Mouse (Mus musculus) G1E-ER4 (cell line): ENCODE measurements around the gene Psen1. TPM values are rescaled to one million over a fixed set of nuclear protein-coding genes. Genes with fewer than 3 reads are reported as not detected.

Experiments
- GATA1 ChIP-seq: IDR thresholded peaks from one replicate; pipeline ENCODE4 v1.8.0; 2012; ENCODE audit warnings: low read length, inconsistent platforms
- polyA plus RNA-seq: library from polyadenylated mRNA; stranded (reverse); fragments of >175 nt; gene quantifications from 2 replicates; pipeline ENCODE4 v1.2.3, GENCODE M21; 2012

Psen1 gene
- polyA plus RNA-seq, 1 experiment, result 23.5 TPM

DNA sequence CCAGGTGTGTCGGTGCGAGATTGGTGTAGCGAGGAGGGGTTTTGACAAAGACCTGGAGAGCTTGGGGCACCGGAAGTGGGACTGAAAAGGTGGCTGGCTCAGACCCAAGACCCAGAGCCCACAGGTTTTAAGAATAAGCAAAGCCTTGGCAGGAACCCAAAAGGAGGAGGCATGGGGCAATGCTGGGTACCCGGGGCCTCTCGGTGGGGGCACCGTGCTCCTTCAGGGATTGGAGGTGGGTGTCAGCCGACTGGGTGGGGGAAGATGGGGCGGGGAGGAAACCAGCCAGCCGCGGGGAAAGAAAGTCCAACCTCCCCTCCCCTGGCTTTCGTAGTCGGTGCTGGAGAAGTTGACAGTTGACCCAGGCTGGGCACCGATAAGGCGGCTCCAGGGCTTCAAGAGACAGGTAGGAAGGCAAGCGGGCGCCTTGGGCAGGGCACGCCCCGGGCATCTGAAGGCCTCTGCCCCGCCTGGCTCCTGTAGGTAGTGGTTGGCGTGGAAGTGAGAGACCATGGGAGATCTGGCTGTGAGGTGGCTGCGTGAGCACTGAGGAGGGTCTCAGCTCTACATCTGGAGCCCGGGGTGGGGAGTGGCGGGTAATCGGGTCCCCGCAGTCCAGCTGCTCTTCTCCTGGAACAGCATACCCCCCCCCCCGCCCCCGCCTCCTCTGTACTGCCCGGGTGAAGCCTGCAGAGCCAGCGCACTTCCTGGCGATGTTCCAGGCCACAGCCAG, 75.5 kb downstream of the Psen1 start, which contains the start of gene Papln:
Gene Papln (plus strand): TSS at position 324 of the 733 bp plus-strand sequence.
- no peak for TF ChIP-seq GATA1

DNA sequence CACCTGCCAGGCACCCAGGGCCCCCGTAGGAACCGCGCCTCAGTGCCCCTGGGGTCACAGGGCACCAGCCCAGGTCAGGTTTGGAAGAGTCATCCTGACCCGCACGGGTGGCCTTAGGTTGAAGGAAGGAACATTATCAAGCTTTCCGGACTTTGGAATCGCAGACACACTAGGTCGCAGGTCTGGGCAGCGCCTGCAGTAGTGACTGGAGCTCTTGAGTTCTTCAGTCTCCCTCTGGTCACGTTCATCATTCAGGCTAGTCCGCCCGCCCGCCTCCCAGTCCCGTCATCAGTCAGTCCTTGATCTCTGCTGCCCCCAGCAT, 76.1 kb downstream of the Psen1 start:
- TF ChIP-seq GATA1, result no peak

DNA sequence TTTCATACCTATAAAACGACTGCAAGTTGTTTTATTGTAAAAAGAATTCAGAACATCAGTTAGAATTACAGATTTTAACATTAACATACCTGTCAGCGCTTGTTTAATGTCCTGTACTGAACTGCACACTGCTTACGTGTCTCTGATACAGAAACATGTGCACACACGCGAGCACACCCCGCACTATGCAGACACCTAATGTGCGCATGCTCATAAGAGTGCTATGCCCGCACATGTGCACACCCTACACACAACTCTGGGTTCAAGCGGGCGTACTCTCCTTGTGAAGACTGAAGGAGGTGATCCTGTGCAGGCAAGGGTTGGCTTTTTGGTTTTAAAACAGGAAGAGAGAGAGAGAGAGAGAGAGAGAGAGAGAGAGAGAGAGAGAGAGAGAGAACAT, 76.6 kb downstream of the Psen1 start:
- no peak for TF ChIP-seq GATA1

DNA sequence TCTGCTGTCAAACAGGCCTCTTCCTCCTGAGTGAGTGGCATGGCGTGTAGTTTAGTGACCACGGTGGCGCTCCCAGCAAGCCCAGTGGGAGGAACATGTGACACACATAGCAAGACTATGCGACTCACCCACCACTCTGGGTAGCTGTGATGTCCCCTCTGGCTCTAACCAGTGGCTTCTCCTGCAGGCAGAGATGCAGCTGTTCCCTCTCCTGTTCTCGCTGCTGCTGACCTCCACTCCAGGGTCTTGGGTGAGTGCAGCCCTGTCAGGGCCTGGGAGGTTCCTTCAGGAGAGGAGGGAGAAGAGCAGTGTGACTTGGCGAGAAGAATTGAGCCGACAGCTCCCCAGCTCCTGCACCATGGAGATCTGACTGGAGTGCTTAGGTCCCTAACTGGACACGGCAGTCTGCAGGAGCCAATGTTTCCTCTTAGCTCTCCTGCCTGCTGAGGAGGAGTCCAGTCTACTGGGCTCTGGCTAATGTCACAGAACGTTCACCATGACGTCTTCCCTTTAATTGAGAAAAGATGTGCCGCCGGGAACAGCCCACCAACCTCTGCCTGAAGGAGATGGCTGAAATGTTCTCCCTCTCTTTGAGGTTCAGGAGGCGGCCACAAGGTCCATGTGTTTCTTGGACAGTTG, 78.1 kb downstream of the Psen1 start:
- no peak for TF ChIP-seq GATA1

DNA sequence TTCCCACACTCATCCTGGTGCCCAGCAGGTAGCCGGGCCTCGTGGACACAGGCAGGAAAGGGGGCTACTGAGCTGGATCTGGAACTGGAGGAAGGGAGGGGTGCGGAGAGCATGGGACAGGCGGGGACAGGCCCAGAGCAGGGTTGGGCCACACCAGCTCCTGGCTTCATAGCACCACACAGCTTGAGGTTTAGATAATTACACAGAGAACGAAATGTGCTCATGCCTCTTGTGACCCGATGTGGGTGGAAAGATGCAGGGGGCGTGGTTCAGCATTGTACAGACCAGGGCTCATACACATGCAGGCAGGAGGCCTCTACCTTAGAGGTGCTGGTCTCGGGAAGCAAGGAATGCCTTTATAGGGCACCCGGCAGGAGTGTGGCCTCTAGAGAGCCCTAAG, 79.9 kb downstream of the Psen1 start:
- TF ChIP-seq GATA1, result no peak

DNA sequence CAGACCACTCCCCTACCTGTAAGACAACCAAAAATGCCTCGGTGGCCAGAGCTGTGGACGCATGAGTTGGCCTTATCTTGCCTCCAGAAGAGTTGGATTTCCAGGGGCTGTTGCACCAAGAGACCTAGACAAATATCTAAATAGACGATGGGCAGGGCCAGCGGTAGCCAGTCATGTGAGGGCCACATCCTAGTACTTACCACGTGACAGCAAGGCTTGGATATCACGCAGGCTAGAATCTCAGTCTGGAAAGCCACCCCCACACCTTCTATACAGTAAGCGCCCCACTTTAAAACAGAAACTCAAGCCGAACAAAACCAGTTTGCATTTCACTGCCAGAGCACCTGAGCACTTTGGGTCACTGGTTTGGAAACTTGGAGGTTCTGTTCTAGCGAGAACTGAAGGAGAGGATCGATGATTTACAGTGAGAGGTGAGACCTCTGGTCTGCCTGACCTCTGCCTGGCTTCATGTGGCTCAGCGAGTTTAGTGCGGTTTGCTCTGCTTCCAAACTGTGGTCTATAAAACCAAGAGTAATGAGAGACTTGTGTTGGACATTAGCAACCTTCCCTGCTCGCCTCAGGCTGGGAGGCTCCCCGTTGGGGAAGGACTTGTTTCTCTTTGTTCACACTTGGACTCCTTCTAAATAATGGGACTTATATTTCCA, 80.4 kb downstream of the Psen1 start:
- TF ChIP-seq GATA1, result no peak

DNA sequence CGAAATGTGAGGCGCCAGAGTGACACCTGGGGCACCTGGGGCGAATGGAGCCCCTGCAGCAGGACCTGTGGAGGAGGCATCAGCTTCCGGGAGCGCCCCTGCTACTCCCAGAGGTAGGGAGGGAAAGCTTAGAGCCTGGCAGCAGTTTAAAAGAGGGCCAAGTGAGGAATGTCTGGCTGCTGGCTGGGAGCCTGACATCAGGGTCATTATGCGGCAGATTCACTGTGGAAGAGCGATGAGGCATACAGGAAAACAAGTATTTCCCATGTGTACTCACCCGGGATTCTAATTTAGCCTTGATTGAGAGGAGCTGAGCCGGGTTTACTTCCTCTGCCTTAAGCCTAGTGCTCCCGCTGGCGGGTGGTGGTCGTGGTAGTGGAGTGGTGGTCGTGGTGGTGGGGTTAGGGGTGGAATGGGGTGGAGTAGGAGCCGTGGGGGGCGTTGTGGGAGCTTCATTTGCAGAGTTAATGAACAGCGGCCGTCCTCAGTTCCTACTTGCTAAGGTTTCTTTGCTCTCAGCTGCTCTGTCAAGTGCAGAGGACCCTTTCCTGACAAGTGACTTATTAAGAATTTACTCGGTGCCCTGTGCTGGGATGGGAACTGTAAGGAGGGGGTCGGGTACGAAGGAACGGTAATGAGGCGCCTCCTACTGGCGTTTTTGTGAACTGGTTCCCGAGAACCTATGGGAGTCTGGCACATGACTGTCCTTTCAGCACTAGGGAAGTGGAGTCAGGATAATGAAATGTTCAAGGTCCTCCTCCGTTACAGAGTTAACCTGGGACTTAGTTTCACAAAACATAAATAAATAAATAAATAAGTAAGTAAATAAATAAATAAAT, 82.7 kb downstream of the Psen1 start:
- TF ChIP-seq GATA1, result no peak

DNA sequence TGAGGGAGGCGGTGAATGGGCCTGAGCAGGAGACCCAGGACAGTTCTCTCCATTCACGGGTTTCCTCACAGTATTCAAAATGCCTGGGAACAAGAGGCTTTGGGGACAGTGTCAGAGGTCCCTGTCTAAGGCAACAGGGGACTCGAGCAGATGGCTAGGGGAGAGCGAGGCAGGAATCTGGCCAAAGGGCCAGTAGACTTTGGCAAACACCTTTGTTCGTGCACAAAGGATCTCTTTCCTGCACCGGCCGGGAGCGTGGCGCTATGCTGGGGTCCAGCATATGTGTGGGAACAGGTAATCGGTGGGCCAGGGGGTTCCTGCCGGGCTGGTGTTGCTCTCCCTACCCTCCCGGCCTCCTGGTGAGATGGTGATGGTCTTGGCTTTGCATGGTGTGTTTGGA, 87.7 kb downstream of the Psen1 start:
- TF ChIP-seq GATA1, result no peak

DNA sequence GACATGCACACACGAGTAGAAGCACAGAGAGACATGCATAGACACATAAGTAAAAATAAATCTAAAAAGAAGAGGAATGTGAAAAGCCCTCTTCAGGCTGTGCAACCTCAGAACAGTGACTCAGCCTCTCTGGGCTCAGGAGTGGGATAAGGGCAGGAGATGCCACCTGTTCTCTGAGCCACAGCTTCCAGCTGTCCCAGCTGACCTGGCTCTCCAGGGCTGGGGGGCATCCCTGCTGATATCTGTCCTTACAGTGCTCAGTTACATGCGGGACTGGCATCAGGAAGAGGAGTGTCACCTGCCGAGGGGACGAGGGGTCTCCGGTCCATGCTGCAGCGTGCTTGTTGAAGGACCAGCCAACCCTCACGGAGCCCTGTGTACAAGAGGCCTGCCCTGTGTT, 88.8 kb downstream of the Psen1 start:
- no peak for TF ChIP-seq GATA1

DNA sequence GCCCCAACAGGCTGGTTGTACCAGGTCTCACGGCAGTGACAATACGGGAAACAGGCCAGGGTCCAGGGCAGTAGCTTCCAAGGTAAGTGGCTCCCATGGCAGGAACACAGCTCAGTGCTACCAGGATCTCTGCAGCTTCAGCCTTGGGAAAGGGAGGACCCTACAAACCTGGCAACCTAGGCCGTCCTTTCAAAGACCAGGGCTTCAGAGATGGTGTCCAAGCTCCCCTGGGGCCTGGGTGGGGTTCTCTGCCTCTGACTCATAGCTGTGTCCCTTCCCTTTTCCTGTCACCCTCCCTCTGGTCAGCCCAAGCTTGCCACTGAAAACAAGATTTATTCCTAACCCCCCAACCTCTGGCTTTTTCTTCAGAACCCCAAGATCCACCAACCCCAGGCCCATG, 92.2 kb downstream of the Psen1 start:
- no peak for TF ChIP-seq GATA1

DNA sequence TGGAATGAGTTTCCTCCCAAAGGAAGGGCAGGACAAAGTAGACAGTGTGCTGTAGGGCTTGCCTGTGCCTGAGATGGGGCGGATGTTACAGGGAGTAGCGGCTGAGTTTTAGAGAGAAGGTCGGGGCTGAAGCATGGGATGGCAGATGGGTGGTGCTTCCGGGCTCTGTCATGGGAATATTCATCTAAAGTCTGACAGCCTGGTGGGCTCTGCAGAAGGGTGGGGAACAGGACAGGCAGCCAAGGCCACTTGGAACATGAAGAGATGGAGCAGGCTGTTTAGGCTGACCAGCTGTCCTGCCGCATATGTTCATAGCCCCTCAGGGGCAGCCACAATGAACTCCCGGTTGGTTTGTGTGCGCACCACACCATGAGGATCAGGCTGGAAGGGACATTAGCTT, 93.3 kb downstream of the Psen1 start:
- TF ChIP-seq GATA1, result no peak

DNA sequence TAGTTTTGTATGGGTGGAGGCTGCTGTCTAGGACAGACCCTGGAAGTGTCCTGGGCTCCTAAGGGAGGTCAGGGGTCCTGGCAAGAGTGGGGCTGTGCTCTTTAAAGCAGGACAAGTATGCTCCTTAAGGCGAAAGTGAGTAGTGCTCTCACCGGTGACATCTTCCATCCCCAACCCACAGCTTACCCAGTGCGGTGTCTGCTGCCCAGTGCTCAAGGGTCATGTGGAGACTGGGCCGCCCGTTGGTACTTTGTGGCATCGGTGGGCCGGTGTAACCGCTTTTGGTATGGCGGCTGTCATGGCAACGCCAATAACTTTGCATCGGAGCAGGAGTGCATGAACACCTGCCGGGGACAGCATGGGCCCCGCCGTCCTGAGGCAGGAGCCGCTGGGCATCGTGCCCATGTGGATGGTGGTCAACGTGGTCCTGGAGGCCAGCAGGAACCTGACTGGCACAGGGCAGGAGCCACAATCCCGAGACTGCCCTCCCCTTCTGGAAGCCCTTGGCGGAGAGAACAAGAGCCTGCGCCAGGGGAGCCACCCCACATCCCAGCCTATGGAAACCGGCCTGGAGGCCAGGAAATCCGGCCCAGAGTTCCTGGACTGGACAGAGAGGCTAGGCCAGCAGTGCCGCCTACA, 93.8 kb downstream of the Psen1 start:
- no peak for TF ChIP-seq GATA1

DNA sequence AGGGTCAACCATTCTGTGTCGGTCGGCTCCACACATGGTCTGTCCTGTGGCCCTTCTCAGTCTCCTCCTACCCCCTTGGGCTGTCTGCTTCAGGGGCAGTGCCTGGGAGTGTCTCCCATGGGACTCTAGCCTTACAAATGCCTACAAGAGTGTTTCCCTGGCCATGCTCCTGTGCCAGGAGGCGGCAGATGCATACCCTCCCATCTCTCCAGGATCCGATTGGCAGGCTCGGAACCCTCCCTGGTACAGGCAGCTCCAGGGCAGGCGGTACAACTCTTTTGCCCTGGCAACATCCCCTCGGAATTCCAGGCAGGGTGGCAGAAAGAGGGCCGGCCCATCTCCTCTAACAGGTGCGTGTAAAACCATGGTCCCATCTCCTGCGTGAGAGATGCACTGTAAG, 94.7 kb downstream of the Psen1 start:
- TF ChIP-seq GATA1, result no peak

Other genes starting within 250 kb of the Psen1 start
- gene Dpf3, start 200.4 kb upstream of the Psen1 start, polyA plus RNA-seq, result 9.9 and 10.8 TPM in 2 replicates
- 37.4 and 40.5 TPM in 2 replicates for gene Dcaf4, start 167.7 kb upstream of the Psen1 start, polyA plus RNA-seq
- gene Zfyve1, start 90.9 kb upstream of the Psen1 start, polyA plus RNA-seq, result 9.7 and 16.8 TPM in 2 replicates
- gene Rbm25, start 56.9 kb upstream of the Psen1 start, polyA plus RNA-seq, result 90.4 and 110 TPM in 2 replicates
- gene Papln, start 75.5 kb downstream of the Psen1 start, polyA plus RNA-seq, result not detected in 2 replicates
- gene Numb, start 233.8 kb downstream of the Psen1 start, polyA plus RNA-seq, result 24.1 and 25.9 TPM in 2 replicates